Comparison of ENCODE assay signal across 14 mouse cellular contexts in the genomic region with DNA sequence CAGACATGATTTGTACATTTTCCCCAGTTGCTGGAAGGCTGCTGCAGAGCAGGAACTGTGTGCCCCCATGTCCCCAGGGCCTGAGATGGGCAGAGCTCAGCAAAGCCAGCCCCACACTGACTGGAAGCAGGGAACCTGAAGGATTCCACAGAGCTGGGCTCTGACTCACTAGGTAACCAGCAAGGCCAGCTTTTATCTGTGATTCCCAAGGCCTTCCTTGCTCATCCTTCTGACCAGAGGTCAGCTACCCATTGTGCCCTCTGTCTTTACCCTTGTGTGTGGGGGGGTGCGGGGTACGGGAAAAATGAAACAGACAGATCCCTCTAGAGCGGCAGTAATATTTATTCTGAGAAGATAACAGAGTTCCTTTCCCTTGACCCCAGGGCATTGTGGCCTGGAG. TPM values are rescaled to one million over a fixed set of nuclear protein-coding genes. Genes with fewer than 3 reads are reported as not detected.
A peak's percentile ranks its signal among the peaks of the same experiment; 100 is the strongest.
DNase-seq lines count a peak whose midpoint lies in the region; ATAC-seq and TF ChIP-seq lines count a peak whose summit lies in the region.
"Had no signal": no experiment of that assay in that cellular context is flagged by ENCODE, and none has a peak within 500 bp of the region (broad histone marks: within the 10 kb centered on the region; RNA-seq: fewer than 3 reads in every experiment).

No protein-coding gene starts in this region.

- 80% methylated on average over 3 of the region's 3 CpGs for WGBS in kidney, embryonic 16.5 days
- 40% methylated on average over 3 of the region's 3 CpGs for WGBS in intestine, postnatal 0 days

- no peak for ATAC-seq in kidney, embryonic 16.5 days (ENCODE audit: low FRiP score, low TSS enrichment)
- no peak for ATAC-seq in intestine, postnatal 0 days

- peaks cover 17% of the 10 kb centered on the region for H3K4me1 ChIP-seq in kidney, embryonic 16.5 days (ENCODE audit: insufficient read depth, low read length)
- H3K4me1 ChIP-seq in intestine, postnatal 0 days (replicated peaks; ENCODE audit: control insufficient read depth, insufficient read depth, low read length): peaks cover 9% of the 10 kb centered on the region; the same call in 1 of the 2 replicates

- no peak overlapping the region for H3K9ac ChIP-seq in kidney, embryonic 16.5 days (replicated peaks; ENCODE audit: low read length)
- H3K9ac ChIP-seq in intestine, postnatal 0 days (ENCODE audit: low read depth, low read length): no peak overlapping the region

- H3K36me3 ChIP-seq in kidney, embryonic 16.5 days (ENCODE audit: insufficient read depth, low read length): no peaks in the 10 kb centered on the region
- no peaks in the 10 kb centered on the region; the same call in 1 of the 2 replicates for H3K36me3 ChIP-seq in intestine, postnatal 0 days (ENCODE audit: control insufficient read depth, insufficient read depth)

- 0 out of 2 replicates have a peak overlapping the region, but pooled peaks have one; percentile 18 for H3K27ac ChIP-seq in kidney, embryonic 16.5 days (ENCODE audit: low read length)
- H3K27ac ChIP-seq in intestine, postnatal 0 days (ENCODE audit: low read depth, low read length): peak overlapping the region; percentile 71; the same call in 1 of the 2 replicates
- H3K27ac ChIP-seq: forebrain, embryonic 12.5 days; gastrocnemius, adult 2 months had no signal

- DNase-seq in kidney, postnatal 4 days: no peak
- DNase-seq in MN1 (ENCODE audit: low spot score): peak; percentile 39
- DNase-seq in adrenal gland, adult 8-10 months: peak; percentile 82
- no peak for DNase-seq in cerebellum, postnatal 36 days
- no peak for DNase-seq in layer of hippocampus, postnatal 14 days (ENCODE audit: low spot score in 2 of 2)
- DNase-seq: cerebellum, adult 9-10 months; gastrocnemius, adult 2 months; heart, postnatal 36 days; kidney, adult 9 months had no signal

- TF ChIP-seq CTCF in intestine, postnatal 0 days (IDR thresholded peaks at IDR 0.05; ENCODE audit: low read depth): no peak

- no peaks in the 10 kb centered on the region for H3K27me3 ChIP-seq in kidney, embryonic 16.5 days (ENCODE audit: insufficient read depth, low read length)
- H3K27me3 ChIP-seq in intestine, postnatal 0 days (replicated peaks; ENCODE audit: control insufficient read depth, insufficient read depth, low read length): no peaks in the 10 kb centered on the region

- H3K9me3 ChIP-seq in kidney, embryonic 16.5 days (ENCODE audit: low read length): no peaks in the 10 kb centered on the region
- no peaks in the 10 kb centered on the region for H3K9me3 ChIP-seq in intestine, postnatal 0 days (ENCODE audit: control insufficient read depth)
- H3K9me3 ChIP-seq: forebrain, embryonic 12.5 days; heart, embryonic 10.5 days; megakaryocyte, embryonic 14.5 days had no signal

- H3K4me2 ChIP-seq in kidney, embryonic 16.5 days (replicated peaks; ENCODE audit: low read depth, low read length): no peak overlapping the region
- no peak overlapping the region; the same call in 1 of the 2 replicates for H3K4me2 ChIP-seq in intestine, postnatal 0 days (replicated peaks; ENCODE audit: low read depth)

- H3K4me3 ChIP-seq in kidney, embryonic 16.5 days (ENCODE audit: low read length): no peak overlapping the region
- no peak overlapping the region for H3K4me3 ChIP-seq in intestine, postnatal 0 days (ENCODE audit: low read depth, low read length)
- H3K4me3 ChIP-seq: forebrain, embryonic 12.5 days; gastrocnemius, adult 2 months had no signal

RNA-seq across cellular contexts. Expression of a gene that starts 1.9 kb away (rescaled TPM):
- polyA plus RNA-seq in kidney, embryonic 16.5 days (2015; fragmentation: Nextera tagmentation; extraction: Ambion mirVana): 15.2 and 18.5 TPM in 2 replicates
- 100 to 1,000 TPM; 160 to 412 (median 278) TPM for total RNA-seq in adrenal gland, adult 8-10 months (2022)
- 24.0 and 25.0 TPM in 2 replicates for polyA plus RNA-seq in intestine, postnatal 0 days (2015; fragmentation: Nextera tagmentation; extraction: Ambion mirVana)
- 10 to 100 TPM; 13.5 to 14.4 TPM for total RNA-seq in layer of hippocampus, postnatal 14 days (2021)

RNA-seq across cellular contexts. Expression of a gene that starts 24.1 kb away (rescaled TPM):
- 0.49 and 0.81 TPM in 2 replicates for polyA plus RNA-seq in kidney, embryonic 16.5 days (2015; fragmentation: Nextera tagmentation; extraction: Ambion mirVana)
- total RNA-seq in adrenal gland, adult 8-10 months (2022): 1 to 10 TPM in 2 of 4 experiments, under 1 TPM in 2; 0.40 to 1.4 (median 0.94) TPM
- 0.10 and 0.26 TPM in 2 replicates for polyA plus RNA-seq in intestine, postnatal 0 days (2015; fragmentation: Nextera tagmentation; extraction: Ambion mirVana)
- 1 to 10 TPM; 1.1 to 1.5 TPM for total RNA-seq in layer of hippocampus, postnatal 14 days (2021)

RNA-seq across cellular contexts. Expression of a gene that starts 56.8 kb away (rescaled TPM):
- 17.4 and 19.5 TPM in 2 replicates for polyA plus RNA-seq in kidney, embryonic 16.5 days (2015; fragmentation: Nextera tagmentation; extraction: Ambion mirVana)
- total RNA-seq in adrenal gland, adult 8-10 months (2022): 10 to 100 TPM in 2 of 4 experiments, 1 to 10 TPM in 2; 6.8 to 11.1 (median 9.8) TPM
- 3.3 and 3.4 TPM in 2 replicates for polyA plus RNA-seq in intestine, postnatal 0 days (2015; fragmentation: Nextera tagmentation; extraction: Ambion mirVana)
- 10 to 100 TPM; 57.0 to 58.9 TPM for total RNA-seq in layer of hippocampus, postnatal 14 days (2021)

Comparison
In these comparisons a context has a peak if more than half of its experiments do, and no peak if none do; other contexts are left out.
1. DNase-seq: peak in MN1 (single experiment) and adrenal gland, adult 8-10 months (single experiment); none in kidney, postnatal 4 days (0 of 2), cerebellum, postnatal 36 days (0 of 2) and layer of hippocampus, postnatal 14 days (0 of 2).
2. RNA of a gene that starts 1.9 kb away (total RNA-seq): 160 to 412 TPM in adrenal gland, adult 8-10 months; 13.5 to 14.4 TPM in layer of hippocampus, postnatal 14 days; every median in the first group is over 10 times any median in the second.
3. RNA of a gene that starts 56.8 kb away (total RNA-seq): 57.0 to 58.9 TPM in layer of hippocampus, postnatal 14 days; 6.8 to 11.1 TPM in adrenal gland, adult 8-10 months; every median in the first group is over 4 times any median in the second.